Mouse (Mus musculus) brain, embryonic 14.5 days (tissue): ENCODE data around the gene Pitx1.

Experiments used
- CTCF ChIP-seq: fragments of 200-500 bp; IDR thresholded peaks from 2 replicates; pipeline ENCODE4 v1.5.1; 2012; ENCODE audit warnings: inconsistent platforms, mild to moderate bottlenecking, moderate library complexity, borderline replicate concordance; ENCODE audit not compliant: insufficient read depth, insufficient read length; ENCODE audit errors: extremely low read depth
- POLR2A ChIP-seq: fragments of 200-500 bp; IDR thresholded peaks from 2 replicates; pipeline ENCODE4 v1.6.1; 2012; ENCODE audit warnings: mild to moderate bottlenecking, inconsistent platforms, borderline replicate concordance; ENCODE audit not compliant: poor library complexity, insufficient read depth, insufficient read length, severe bottlenecking; ENCODE audit errors: extremely low read depth

GRCm38 (mm10) chr13:55809707-55810106 is 26.3 kb downstream of the Pitx1 start:
- no peak for TF ChIP-seq CTCF
- TF ChIP-seq POLR2A, result no peak
